Mouse (Mus musculus) olfactory bulb, adult 2 months (tissue): ENCODE data around the gene Lrfn1.

Source experiments
- CTCF ChIP-seq: fragments of 200-500 bp; IDR thresholded peaks from 2 replicates; pipeline ENCODE4 v1.5.1; 2012; ENCODE audit warnings: low read depth, mild to moderate bottlenecking, low read length, moderate library complexity; ENCODE audit not compliant: insufficient read depth
- POLR2A ChIP-seq: fragments of 200-500 bp; IDR thresholded peaks from 2 replicates; pipeline ENCODE4 v1.6.1; 2012; ENCODE audit warnings: mild to moderate bottlenecking, low read depth, low read length, moderate library complexity; ENCODE audit not compliant: insufficient read depth

DNA sequence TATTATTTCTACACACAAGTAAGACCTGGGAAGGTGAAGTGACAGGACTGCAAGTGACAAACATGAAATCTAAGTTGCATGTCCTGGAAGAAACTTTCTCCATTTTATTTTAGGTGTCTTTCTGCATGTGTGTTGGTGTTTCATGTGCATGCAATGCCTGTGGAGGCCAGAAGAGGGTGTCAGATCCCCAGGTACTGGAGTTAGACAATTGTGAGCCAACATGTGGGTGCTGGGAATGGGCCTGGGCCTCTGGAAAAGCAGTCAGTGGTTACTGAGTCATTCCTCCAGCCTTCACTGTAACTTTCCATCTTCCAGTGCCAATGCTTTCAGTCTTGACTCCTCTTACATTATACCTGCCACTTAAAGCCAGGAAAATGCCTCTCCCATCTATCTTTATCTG lies 34.4 kb upstream of the Lrfn1 start:
- TF ChIP-seq POLR2A (no peak), CTCF (no peak)
